Mouse (Mus musculus) kidney, adult 2 months (tissue): ENCODE data around the gene Prkar2b.

Experiments
- CTCF ChIP-seq: fragments of 200-500 bp; conservative IDR thresholded peaks from 2 replicates; pipeline ENCODE4 v1.5.1; 2011; ENCODE audit warnings: low read depth, mild to moderate bottlenecking, control low read depth, low read length, moderate library complexity, mixed read lengths; ENCODE audit not compliant: insufficient read depth, insufficient read length
- POLR2A ChIP-seq: fragments of 200-500 bp; IDR thresholded peaks from one replicate; pipeline ENCODE4 v1.6.1; 2011; ENCODE audit warnings: low read depth, low read length, control low read depth

DNA sequence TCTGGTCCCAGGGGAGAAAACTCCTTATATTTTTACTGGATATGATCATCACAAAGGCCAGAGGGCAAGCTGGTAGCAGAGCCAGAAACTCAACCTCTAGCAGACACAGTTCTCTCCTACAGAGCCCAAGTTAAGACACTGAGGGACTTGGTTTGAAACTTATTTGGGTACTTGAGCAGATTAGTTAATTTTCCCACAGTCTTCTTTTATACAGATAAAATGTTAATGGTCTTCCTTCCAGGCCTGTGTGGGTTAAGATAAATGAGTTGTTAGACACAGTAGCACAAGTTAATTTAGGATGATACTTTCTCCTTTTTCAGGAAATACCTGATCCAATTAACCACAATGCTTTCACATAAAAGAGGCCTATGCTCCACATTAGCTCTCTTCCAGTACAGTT lies 24.1 kb upstream of the Prkar2b start:
- no peak for TF ChIP-seq POLR2A
- no peak for TF ChIP-seq CTCF
